Mouse (Mus musculus) forebrain, embryonic 16.5 days (tissue): ENCODE measurements around the gene Olfr152. TPM values are rescaled to one million over a fixed set of nuclear protein-coding genes. Genes with fewer than 3 reads are reported as not detected.

ENCODE experiments used
- polyA plus RNA-seq: library from polyadenylated mRNA; unstranded; fragments of >200 nt; fragmentation: Nextera tagmentation; extraction: Ambion mirVana; gene quantifications from 2 replicates; pipeline ENCODE4 v1.2.1, GENCODE M21; 2015

Olfr152 gene
- polyA plus RNA-seq, 1 experiment from 2014 or later: not detected

Other genes starting within 250 kb of the Olfr152 start
- gene Olfr153, start 247.7 kb upstream of the Olfr152 start, polyA plus RNA-seq: not detected in 2 replicates
- not detected in 2 replicates for gene Olfr1128, start 233.9 kb upstream of the Olfr152 start, polyA plus RNA-seq
- not detected in 2 replicates for gene Olfr1129, start 205.6 kb upstream of the Olfr152 start, polyA plus RNA-seq
- gene Olfr1130, start 173.3 kb upstream of the Olfr152 start, polyA plus RNA-seq: not detected in 2 replicates
- gene Olfr1131, start 152.4 kb upstream of the Olfr152 start, polyA plus RNA-seq: not detected in 2 replicates
- gene Olfr1132, start 141.9 kb upstream of the Olfr152 start, polyA plus RNA-seq: not detected in 2 replicates
- not detected in 2 replicates for gene Olfr1133, start 132.1 kb upstream of the Olfr152 start, polyA plus RNA-seq
- not detected in 2 replicates for gene Olfr1134, start 121.0 kb upstream of the Olfr152 start, polyA plus RNA-seq
- not detected in 2 replicates for gene Olfr1135, start 105.8 kb upstream of the Olfr152 start, polyA plus RNA-seq
- gene Olfr1136, start 85.5 kb upstream of the Olfr152 start, polyA plus RNA-seq: not detected in 2 replicates
- gene Olfr1137, start 66.3 kb upstream of the Olfr152 start, polyA plus RNA-seq: not detected in 2 replicates
- not detected in 2 replicates for gene Olfr1138, start 39.5 kb upstream of the Olfr152 start, polyA plus RNA-seq
- gene Olfr1140, start 35.7 kb upstream of the Olfr152 start, polyA plus RNA-seq: not detected in 2 replicates
- gene Olfr1141, start 25.5 kb upstream of the Olfr152 start, polyA plus RNA-seq: not detected in 2 replicates
- gene Olfr1143, start 21.1 kb downstream of the Olfr152 start, polyA plus RNA-seq: not detected in 2 replicates
- not detected in 2 replicates for gene Olfr1145, start 30.3 kb downstream of the Olfr152 start, polyA plus RNA-seq
- not detected in 2 replicates for gene Olfr1148, start 51.0 kb downstream of the Olfr152 start, polyA plus RNA-seq
- gene Olfr1150-ps1, start 64.5 kb downstream of the Olfr152 start, polyA plus RNA-seq: not detected in 2 replicates
- not detected in 2 replicates for gene Olfr1151, start 76.4 kb downstream of the Olfr152 start, polyA plus RNA-seq
- not detected in 2 replicates for gene Olfr1152, start 87.0 kb downstream of the Olfr152 start, polyA plus RNA-seq
- not detected in 2 replicates for gene Olfr1153, start 115.5 kb downstream of the Olfr152 start, polyA plus RNA-seq
- gene Olfr1154, start 125.7 kb downstream of the Olfr152 start, polyA plus RNA-seq: not detected in 2 replicates
- gene Olfr1155, start 165.7 kb downstream of the Olfr152 start, polyA plus RNA-seq: not detected in 2 replicates
- gene Olfr1156, start 173.6 kb downstream of the Olfr152 start, polyA plus RNA-seq: not detected in 2 replicates
- gene Olfr1157, start 188.8 kb downstream of the Olfr152 start, polyA plus RNA-seq: not detected in 2 replicates
- gene Olfr74, start 195.2 kb downstream of the Olfr152 start, polyA plus RNA-seq: not detected in 2 replicates
- gene Olfr1158, start 210.6 kb downstream of the Olfr152 start, polyA plus RNA-seq: not detected in 2 replicates
- not detected in 2 replicates for gene Olfr1160, start 228.8 kb downstream of the Olfr152 start, polyA plus RNA-seq
- not detected in 2 replicates for gene Olfr1161, start 243.3 kb downstream of the Olfr152 start, polyA plus RNA-seq